Mouse (Mus musculus) left cerebral cortex, adult 8-10 months (tissue): ENCODE data around the gene Olfr1371. TPM values are rescaled to one million over a fixed set of nuclear protein-coding genes. Genes with fewer than 3 reads are reported as not detected.
A peak's percentile ranks its signal among the peaks of the same experiment; 100 is the strongest.

Experiments
- DNase-seq, 2 experiments: peaks; one replicate each; pipeline ENCODE4 v3.0.0; 2022; ENCODE audit warnings: low spot score in 2 of 2
- total RNA-seq, 4 experiments: library from RNA; stranded (reverse); gene quantifications; 2 replicates each; pipeline ENCODE4 v1.2.4; 2022

Gene Olfr1371
- total RNA-seq = not detected

GRCm38 (mm10) chr11:52213887-52214286, at the start of gene Olfr1371:
Olfr1371 (minus strand) TSS chr11:52213987.
- DNase-seq = no peak

- no peak for DNase-seq
Observed at GRCm38 (mm10) chr11:52262338-52262737, 48.6 kb upstream of the Olfr1371 start.

- DNase-seq = no peak
Observed at GRCm38 (mm10) chr11:52261937-52262336, 48.1 kb upstream of the Olfr1371 start.

GRCm38 (mm10) chr11:52260878-52261277, 47.1 kb upstream of the Olfr1371 start:
- no peak for DNase-seq

GRCm38 (mm10) chr11:52258711-52259110, 44.9 kb upstream of the Olfr1371 start:
- no peak for DNase-seq

GRCm38 (mm10) chr11:52257376-52257775, 43.6 kb upstream of the Olfr1371 start:
- no peak for DNase-seq

- no peak for DNase-seq
Observed at GRCm38 (mm10) chr11:52255077-52255476, 41.3 kb upstream of the Olfr1371 start.

GRCm38 (mm10) chr11:52253674-52254375, 40.0 kb upstream of the Olfr1371 start:
- no peak for DNase-seq

- no peak for DNase-seq
Observed at GRCm38 (mm10) chr11:52252692-52253091, 38.9 kb upstream of the Olfr1371 start.

GRCm38 (mm10) chr11:52251770-52252169, 38.0 kb upstream of the Olfr1371 start:
- DNase-seq = no peak

GRCm38 (mm10) chr11:52249452-52249851, 35.7 kb upstream of the Olfr1371 start:
- no peak for DNase-seq

GRCm38 (mm10) chr11:52240898-52241542, 27.2 kb upstream of the Olfr1371 start:
- DNase-seq = no peak

- no peak for DNase-seq
Observed at GRCm38 (mm10) chr11:52234509-52234908, 20.7 kb upstream of the Olfr1371 start.

- DNase-seq = no peak
Observed at GRCm38 (mm10) chr11:52233906-52234305, 20.1 kb upstream of the Olfr1371 start.

GRCm38 (mm10) chr11:52233043-52233653, 19.4 kb upstream of the Olfr1371 start:
- DNase-seq = no peak

GRCm38 (mm10) chr11:52231606-52232541, 18.1 kb upstream of the Olfr1371 start, which contains the start of gene Skp1a:
Skp1a (plus strand) TSS chr11:52231995.
- peak; percentile 82 to 94 for DNase-seq

- no peak for DNase-seq
Observed at GRCm38 (mm10) chr11:52230694-52231093, 16.9 kb upstream of the Olfr1371 start.

- no peak for DNase-seq
Observed at GRCm38 (mm10) chr11:52228722-52229448, 15.1 kb upstream of the Olfr1371 start.

- no peak for DNase-seq
Observed at GRCm38 (mm10) chr11:52227466-52228226, 13.9 kb upstream of the Olfr1371 start.

GRCm38 (mm10) chr11:52227053-52227452, 13.3 kb upstream of the Olfr1371 start:
- DNase-seq = no peak
